Mouse (Mus musculus): ENCODE data around the gene Gm11627.
"Not testable (repeated sequence)": the region's sequence is repeated elsewhere in the genome, so short reads cannot be mapped to it uniquely, and the experiment has no call there.

Gene Gm11627

GRCm38 (mm10) chr11:102579165-102580033 is at the start of gene Gm11627:
Gene Gm11627, minus strand, starts transcription at chr11:102579461.
- in situ Hi-C loops (cut with MboI): no loop called here

- in situ Hi-C loops (cut with MboI): no loop called here
These were observed 49.3 kb upstream of the Gm11627 start for GRCm38 (mm10) chr11:102628529-102628928.

GRCm38 (mm10) chr11:102627171-102627931 is 48.1 kb upstream of the Gm11627 start:
- in situ Hi-C loops (cut with MboI): no loop called here

- in situ Hi-C loops (cut with MboI): no loop called here
These were observed 45.7 kb upstream of the Gm11627 start for GRCm38 (mm10) chr11:102624888-102625407.

GRCm38 (mm10) chr11:102623876-102624789 is 44.9 kb upstream of the Gm11627 start:
- in situ Hi-C loops (cut with MboI): no loop called here

GRCm38 (mm10) chr11:102619449-102619848 is 40.2 kb upstream of the Gm11627 start:
- in situ Hi-C loops (cut with MboI): no loop called here

- in situ Hi-C loops (cut with MboI): no loop called here
These were observed 32.0 kb upstream of the Gm11627 start for GRCm38 (mm10) chr11:102611317-102611705.

GRCm38 (mm10) chr11:102610675-102611316 is 31.5 kb upstream of the Gm11627 start:
- in situ Hi-C loops (cut with MboI): no loop called here

GRCm38 (mm10) chr11:102610260-102610659 is 31.0 kb upstream of the Gm11627 start:
- in situ Hi-C loops (cut with MboI): no loop called here

GRCm38 (mm10) chr11:102609483-102609882 is 30.2 kb upstream of the Gm11627 start:
- in situ Hi-C loops (cut with MboI): no loop called here

- in situ Hi-C loops (cut with MboI): no loop called here
These were observed 29.4 kb upstream of the Gm11627 start for GRCm38 (mm10) chr11:102608691-102609090.

GRCm38 (mm10) chr11:102607686-102608548 is 28.7 kb upstream of the Gm11627 start:
- in situ Hi-C loops (cut with MboI): no loop called here

GRCm38 (mm10) chr11:102607201-102607600 is 27.9 kb upstream of the Gm11627 start:
- in situ Hi-C loops (cut with MboI): not testable (repeated sequence)

GRCm38 (mm10) chr11:102606751-102607171 is 27.5 kb upstream of the Gm11627 start:
- in situ Hi-C loops (cut with MboI): no loop called here

GRCm38 (mm10) chr11:102605553-102606416 is 26.5 kb upstream of the Gm11627 start:
- in situ Hi-C loops (cut with MboI): no loop called here

- in situ Hi-C loops (cut with MboI): no loop called here
These were observed 25.7 kb upstream of the Gm11627 start for GRCm38 (mm10) chr11:102604777-102605552.

- in situ Hi-C loops (cut with MboI): no loop called here
These were observed 24.8 kb upstream of the Gm11627 start, which contains the start of gene Fzd2 for GRCm38 (mm10) chr11:102604010-102604584. Gene Fzd2, plus strand, starts transcription at chr11:102604396.

GRCm38 (mm10) chr11:102603496-102603850 is 24.2 kb upstream of the Gm11627 start:
- in situ Hi-C loops (cut with MboI): no loop called here

Data from mature B cell (primary cell).